Mouse (Mus musculus): ENCODE results near the gene Pnck. TPM values are rescaled to one million over a fixed set of nuclear protein-coding genes. Genes with fewer than 3 reads are reported as not detected.
A peak's percentile ranks its signal among the peaks of the same experiment; 100 is the strongest.

Pnck gene
- polyA plus RNA-seq, 2 experiments: 0.89 to 0.96 TPM

- Histone ChIP-seq H3K4me1 (replicated peaks; ENCODE audit: control insufficient read depth in 2 of 2, insufficient read depth in 2 of 2, low read length in 1 of 2) (no peaks in the 10 kb centered on the region; a peak in 1 of 4 replicates), H3K36me3 (replicated peaks; ENCODE audit: control insufficient read depth, insufficient read depth, low read depth) (no peaks in the 10 kb centered on the region), H3K27me3 (ENCODE audit: control insufficient read depth, insufficient read depth, low read length) (no peaks in the 10 kb centered on the region; the same call in 1 of the 2 replicates), H3K9me3 (ENCODE audit: control insufficient read depth, low read length) (no peaks in the 10 kb centered on the region), H3K9ac (replicated peaks) (no peak overlapping the region), H3K4me2 (ENCODE audit: low read depth) (no peak overlapping the region), H3K4me3 (ENCODE audit: insufficient read depth in 1 of 2, low read depth in 2 of 2, low read length in 2 of 2) (no peak overlapping the region), H3K27ac (no peak overlapping the region)
- TF ChIP-seq CTCF (IDR thresholded peaks at IDR 0.05; ENCODE audit: low read depth) (no peak), EP300 (IDR thresholded peaks at IDR 0.05; ENCODE audit: low read depth) (no peak)
- no peak for DNase-seq (ENCODE audit: low read depth in 3 of 3, low spot score in 3 of 3)
- ATAC-seq (ENCODE audit: insufficient read depth): no peak
- 29% methylated on average over 7 of the region's 7 CpGs for WGBS (ENCODE audit: insufficient replicate concordance)
Measured at GRCm38 (mm10) chrX:73658391-73658790, 1.5 kb downstream of the Pnck start.

GRCm38 (mm10) chrX:73655529-73655928, 4.4 kb downstream of the Pnck start:
- no peaks in the 10 kb centered on the region; a peak in 1 of 4 replicates for H3K4me1 ChIP-seq (replicated peaks; ENCODE audit: control insufficient read depth in 2 of 2, insufficient read depth in 2 of 2, low read length in 1 of 2)
- DNase-seq (ENCODE audit: low read depth in 3 of 3, low spot score in 3 of 3) (peak in 1 of 3 experiments; percentile 10), ATAC-seq (ENCODE audit: insufficient read depth) (no peak)
- H3K9me3 ChIP-seq (ENCODE audit: control insufficient read depth, low read length): no peaks in the 10 kb centered on the region
- H3K4me3 ChIP-seq (ENCODE audit: insufficient read depth in 1 of 2, low read depth in 2 of 2, low read length in 2 of 2): no peak overlapping the region
- TF ChIP-seq EP300 (IDR thresholded peaks at IDR 0.05; ENCODE audit: low read depth) (no peak), CTCF (IDR thresholded peaks at IDR 0.05; ENCODE audit: low read depth) (peak; percentile 74)
- 24% methylated on average over 3 of the region's 3 CpGs for WGBS (ENCODE audit: insufficient replicate concordance)
- no peak overlapping the region for H3K4me2 ChIP-seq (ENCODE audit: low read depth)
- no peaks in the 10 kb centered on the region; the same call in 1 of the 2 replicates for H3K27me3 ChIP-seq (ENCODE audit: control insufficient read depth, insufficient read depth, low read length)
- H3K27ac ChIP-seq: no peak overlapping the region
- no peaks in the 10 kb centered on the region for H3K36me3 ChIP-seq (replicated peaks; ENCODE audit: control insufficient read depth, insufficient read depth, low read depth)
- no peak overlapping the region for H3K9ac ChIP-seq (replicated peaks)

- Histone ChIP-seq H3K27ac (no peak overlapping the region), H3K27me3 (ENCODE audit: control insufficient read depth, insufficient read depth, low read length) (no peaks in the 10 kb centered on the region), H3K9me3 (ENCODE audit: control insufficient read depth, low read length) (no peaks in the 10 kb centered on the region), H3K4me2 (ENCODE audit: low read depth) (no peak overlapping the region), H3K9ac (replicated peaks) (no peak overlapping the region), H3K4me1 (replicated peaks; ENCODE audit: control insufficient read depth in 2 of 2, insufficient read depth in 2 of 2, low read length in 1 of 2) (no peaks in the 10 kb centered on the region; a peak in 1 of 4 replicates), H3K36me3 (replicated peaks; ENCODE audit: control insufficient read depth, insufficient read depth, low read depth) (no peaks in the 10 kb centered on the region), H3K4me3 (ENCODE audit: insufficient read depth in 1 of 2, low read depth in 2 of 2, low read length in 2 of 2) (no peak overlapping the region)
- 3% methylated on average over 6 of the region's 6 CpGs for WGBS (ENCODE audit: insufficient replicate concordance)
- TF ChIP-seq EP300 (IDR thresholded peaks at IDR 0.05; ENCODE audit: low read depth) (no peak), CTCF (IDR thresholded peaks at IDR 0.05; ENCODE audit: low read depth) (peak; percentile 94)
- no peak for ATAC-seq (ENCODE audit: insufficient read depth)
- DNase-seq (ENCODE audit: low read depth in 3 of 3, low spot score in 3 of 3): peak in 1 of 3 experiments; percentile 46
Measured at GRCm38 (mm10) chrX:73654177-73654576, 5.7 kb downstream of the Pnck start.

GRCm38 (mm10) chrX:73653392-73653791, 6.5 kb downstream of the Pnck start:
- DNase-seq (ENCODE audit: low read depth in 3 of 3, low spot score in 3 of 3) (no peak), ATAC-seq (ENCODE audit: insufficient read depth) (no peak)
- no peaks in the 10 kb centered on the region for H3K9me3 ChIP-seq (ENCODE audit: control insufficient read depth, low read length)
- no peak overlapping the region for H3K4me3 ChIP-seq (ENCODE audit: insufficient read depth in 1 of 2, low read depth in 2 of 2, low read length in 2 of 2)
- H3K27me3 ChIP-seq (ENCODE audit: control insufficient read depth, insufficient read depth, low read length): no peaks in the 10 kb centered on the region
- no peaks in the 10 kb centered on the region; a peak in 1 of 4 replicates for H3K4me1 ChIP-seq (replicated peaks; ENCODE audit: control insufficient read depth in 2 of 2, insufficient read depth in 2 of 2, low read length in 1 of 2)
- TF ChIP-seq CTCF (IDR thresholded peaks at IDR 0.05; ENCODE audit: low read depth): no peak
- TF ChIP-seq EP300 (IDR thresholded peaks at IDR 0.05; ENCODE audit: low read depth): no peak
- no peak overlapping the region for H3K4me2 ChIP-seq (ENCODE audit: low read depth)
- H3K9ac ChIP-seq (replicated peaks): no peak overlapping the region
- 56% methylated on average over 6 of the region's 6 CpGs for WGBS (ENCODE audit: insufficient replicate concordance)
- H3K27ac ChIP-seq: no peak overlapping the region
- no peaks in the 10 kb centered on the region for H3K36me3 ChIP-seq (replicated peaks; ENCODE audit: control insufficient read depth, insufficient read depth, low read depth)

GRCm38 (mm10) chrX:73650869-73651268, 9.0 kb downstream of the Pnck start:
- H3K4me1 ChIP-seq (replicated peaks; ENCODE audit: control insufficient read depth in 2 of 2, insufficient read depth in 2 of 2, low read length in 1 of 2): no peaks in the 10 kb centered on the region; a peak in 1 of 4 replicates
- no peaks in the 10 kb centered on the region for H3K9me3 ChIP-seq (ENCODE audit: control insufficient read depth, low read length)
- H3K4me3 ChIP-seq (ENCODE audit: insufficient read depth in 1 of 2, low read depth in 2 of 2, low read length in 2 of 2): no peak overlapping the region
- H3K27me3 ChIP-seq (ENCODE audit: control insufficient read depth, insufficient read depth, low read length): no peaks in the 10 kb centered on the region
- TF ChIP-seq CTCF (IDR thresholded peaks at IDR 0.05; ENCODE audit: low read depth) (no peak), EP300 (IDR thresholded peaks at IDR 0.05; ENCODE audit: low read depth) (no peak)
- DNase-seq (ENCODE audit: low read depth in 3 of 3, low spot score in 3 of 3): no peak
- no peak overlapping the region for H3K9ac ChIP-seq (replicated peaks)
- H3K36me3 ChIP-seq (replicated peaks; ENCODE audit: control insufficient read depth, insufficient read depth, low read depth): no peaks in the 10 kb centered on the region
- ATAC-seq (ENCODE audit: insufficient read depth): no peak
- no peak overlapping the region for H3K27ac ChIP-seq
- no peak overlapping the region for H3K4me2 ChIP-seq (ENCODE audit: low read depth)
- 62% methylated on average over 3 of the region's 3 CpGs for WGBS (ENCODE audit: insufficient replicate concordance)

All from liver, embryonic 14.5 days (tissue).